7 mouse cellular contexts compared by ENCODE assay signal in genomic region chr17:14672402-14672801, GRCm38 (mm10). TPM values are rescaled to one million over a fixed set of nuclear protein-coding genes. Genes with fewer than 3 reads are reported as not detected.
DNase-seq lines count a peak whose midpoint lies in the region; ATAC-seq and TF ChIP-seq lines count a peak whose summit lies in the region.

No protein-coding gene starts in this region.

- H3K4me2 ChIP-seq in midbrain, embryonic 14.5 days (ENCODE audit: low read length): no peak overlapping the region
- H3K4me2 ChIP-seq in midbrain, embryonic 11.5 days: no peak overlapping the region
- no peak overlapping the region for H3K4me2 ChIP-seq in lung, embryonic 16.5 days (ENCODE audit: low read depth, low read length)

- no peak for ATAC-seq in midbrain, embryonic 14.5 days (ENCODE audit: low FRiP score, low TSS enrichment)
- ATAC-seq in midbrain, embryonic 11.5 days (ENCODE audit: low FRiP score): no peak
- ATAC-seq in lung, embryonic 16.5 days (ENCODE audit: low read depth): peak; percentile 51; the same call in 1 of the 2 replicates

- intact Hi-C loops in gastrocnemius, postnatal 36 days (cut with DNase I): no loop called here

- no peak overlapping the region for H3K4me3 ChIP-seq in midbrain, embryonic 14.5 days (replicated peaks; ENCODE audit: low read depth, low read length)
- no peak overlapping the region for H3K4me3 ChIP-seq in midbrain, embryonic 11.5 days (ENCODE audit: low read depth, low read length)
- H3K4me3 ChIP-seq in lung, embryonic 16.5 days (ENCODE audit: low read length): no peak overlapping the region

- DNase-seq in midbrain, embryonic 14.5 days: peak; percentile 8
- no peak for DNase-seq in midbrain, embryonic 11.5 days (ENCODE audit: low spot score, missing footprints)
- peak; percentile 48 for DNase-seq in brain, embryonic 14.5 days (ENCODE audit: low read depth)
- DNase-seq in gastrocnemius, postnatal 36 days: peak; percentile 78 to 80
- no peak for DNase-seq in embryo, embryonic 10 days (ENCODE audit: low spot score)
- DNase-seq in yolk sac, embryonic 10.5 days (ENCODE audit: low spot score): no peak

- H3K9me3 ChIP-seq in midbrain, embryonic 14.5 days (ENCODE audit: control insufficient read depth, low read length): no peaks in the 10 kb centered on the region
- H3K9me3 ChIP-seq in midbrain, embryonic 11.5 days (ENCODE audit: control insufficient read depth, low read length): no peaks in the 10 kb centered on the region
- H3K9me3 ChIP-seq in lung, embryonic 16.5 days (ENCODE audit: control insufficient read depth, low read length): no peaks in the 10 kb centered on the region

- TF ChIP-seq POLR2A in brain, embryonic 14.5 days (IDR thresholded peaks at IDR 0.05; ENCODE audit: borderline replicate concordance, extremely low read depth, insufficient read depth, insufficient read length, poor library complexity, severe bottlenecking): no peak

- no peak overlapping the region for H3K27ac ChIP-seq in midbrain, embryonic 14.5 days (replicated peaks; ENCODE audit: low read depth, low read length)
- H3K27ac ChIP-seq in midbrain, embryonic 11.5 days (ENCODE audit: low read depth, low read length): no peak overlapping the region
- H3K27ac ChIP-seq in lung, embryonic 16.5 days (ENCODE audit: low read length): no peak overlapping the region

- TF ChIP-seq CTCF in brain, embryonic 14.5 days (IDR thresholded peaks at IDR 0.05; ENCODE audit: borderline replicate concordance, extremely low read depth, insufficient read depth, insufficient read length): no peak

- H3K4me1 ChIP-seq in midbrain, embryonic 14.5 days (ENCODE audit: control insufficient read depth, insufficient read depth, low read length): no peaks in the 10 kb centered on the region
- no peaks in the 10 kb centered on the region for H3K4me1 ChIP-seq in midbrain, embryonic 11.5 days (ENCODE audit: control insufficient read depth, insufficient read depth, low read length)
- no peaks in the 10 kb centered on the region for H3K4me1 ChIP-seq in lung, embryonic 16.5 days (replicated peaks; ENCODE audit: control insufficient read depth, insufficient read depth, low read length)

- H3K27me3 ChIP-seq in midbrain, embryonic 14.5 days (ENCODE audit: control insufficient read depth, insufficient read depth, low read length): no peaks in the 10 kb centered on the region
- H3K27me3 ChIP-seq in midbrain, embryonic 11.5 days (ENCODE audit: control insufficient read depth, insufficient read depth, low read length): no peaks in the 10 kb centered on the region
- no peaks in the 10 kb centered on the region for H3K27me3 ChIP-seq in lung, embryonic 16.5 days (ENCODE audit: control insufficient read depth, insufficient read depth, low read depth, low read length)

- 30% methylated on average over 5 of the region's 5 CpGs for WGBS in midbrain, embryonic 14.5 days
- 43% methylated on average over 5 of the region's 5 CpGs for WGBS in midbrain, embryonic 11.5 days
- WGBS in lung, embryonic 16.5 days: 46% methylated on average over 5 of the region's 5 CpGs

- H3K9ac ChIP-seq in midbrain, embryonic 14.5 days (replicated peaks; ENCODE audit: low read length): no peak overlapping the region
- no peak overlapping the region for H3K9ac ChIP-seq in midbrain, embryonic 11.5 days (ENCODE audit: low read length)
- no peak overlapping the region for H3K9ac ChIP-seq in lung, embryonic 16.5 days (ENCODE audit: low read length)

- H3K36me3 ChIP-seq in midbrain, embryonic 14.5 days (ENCODE audit: control insufficient read depth, insufficient read depth, low read length): no peaks in the 10 kb centered on the region
- H3K36me3 ChIP-seq in midbrain, embryonic 11.5 days (ENCODE audit: control insufficient read depth, insufficient read depth, low read length): no peaks in the 10 kb centered on the region
- no peaks in the 10 kb centered on the region for H3K36me3 ChIP-seq in lung, embryonic 16.5 days (ENCODE audit: control insufficient read depth, insufficient read depth, low read length)

RNA-seq across cellular contexts. Expression of gene Thbs2, which starts 21.6 kb away (rescaled TPM):
- polyA plus RNA-seq in midbrain, embryonic 14.5 days (2014; fragmentation: Nextera tagmentation; extraction: Ambion mirVana): 0.65 and 1.7 TPM in 2 replicates
- 9.0 and 11.9 TPM in 2 replicates for polyA plus RNA-seq in midbrain, embryonic 11.5 days (2014; fragmentation: Nextera tagmentation; extraction: Ambion mirVana)
- 2.6 and 7.9 TPM in 2 replicates for polyA plus RNA-seq in brain, embryonic 14.5 days (2012; rRNA removed)
- total RNA-seq in gastrocnemius, postnatal 36 days (2021): 10 to 100 TPM in 1 of 2 experiments, 1 to 10 TPM in 1; 6.6 to 10.8 TPM
- 28.6 and 31.5 TPM in 2 replicates for polyA plus RNA-seq in lung, embryonic 16.5 days (2015; fragmentation: Nextera tagmentation; extraction: Ambion mirVana)

Comparison
In these comparisons a context has a peak if more than half of its experiments do, and no peak if none do; other contexts are left out.
1. DNase-seq: peak in midbrain, embryonic 14.5 days (single experiment), brain, embryonic 14.5 days (single experiment) and gastrocnemius, postnatal 36 days (2 of 2); none in midbrain, embryonic 11.5 days (single experiment), embryo, embryonic 10 days (single experiment) and yolk sac, embryonic 10.5 days (single experiment).